Mouse (Mus musculus): Measurements from ENCODE around the gene Vmn1r44.
"Not testable (repeated sequence)": the region's sequence is repeated elsewhere in the genome, so short reads cannot be mapped to it uniquely, and the experiment has no call there.

Vmn1r44 gene

DNA sequence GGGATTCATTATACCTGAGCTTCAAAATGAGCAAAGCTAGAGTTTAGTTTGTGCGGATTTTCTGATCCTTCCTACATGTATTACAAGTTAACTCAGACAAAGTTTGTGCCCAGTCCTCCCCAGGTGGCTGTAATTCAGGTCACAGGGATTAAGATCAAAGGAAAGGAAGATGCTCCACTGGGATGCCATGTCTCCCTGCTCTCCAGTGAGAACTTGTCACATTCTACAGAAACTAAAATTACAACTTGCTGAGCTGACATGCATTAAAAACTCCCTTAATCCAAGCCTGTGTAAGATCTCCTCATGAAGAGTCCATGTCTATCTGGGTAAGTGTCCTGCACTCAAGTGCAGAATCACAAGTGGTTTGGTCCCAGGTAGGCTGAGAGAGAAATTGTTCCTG is at the start of gene Vmn1r44:
TSS of gene Vmn1r44 (plus strand) at position 301 of the 400 bp plus-strand sequence.
- no peak for DNase-seq (ENCODE audit: low read depth, low spot score)

- DNase-seq (ENCODE audit: low read depth, low spot score), result no peak
These were observed 25.9 kb upstream of the Vmn1r44 start for GRCm38 (mm10) chr6:89857552-89857951.

GRCm38 (mm10) chr6:89859839-89860238 is 23.6 kb upstream of the Vmn1r44 start:
- no peak for DNase-seq (ENCODE audit: low read depth, low spot score)

GRCm38 (mm10) chr6:89863792-89864191 is 19.7 kb upstream of the Vmn1r44 start:
- DNase-seq (ENCODE audit: low read depth, low spot score), result no peak

DNA sequence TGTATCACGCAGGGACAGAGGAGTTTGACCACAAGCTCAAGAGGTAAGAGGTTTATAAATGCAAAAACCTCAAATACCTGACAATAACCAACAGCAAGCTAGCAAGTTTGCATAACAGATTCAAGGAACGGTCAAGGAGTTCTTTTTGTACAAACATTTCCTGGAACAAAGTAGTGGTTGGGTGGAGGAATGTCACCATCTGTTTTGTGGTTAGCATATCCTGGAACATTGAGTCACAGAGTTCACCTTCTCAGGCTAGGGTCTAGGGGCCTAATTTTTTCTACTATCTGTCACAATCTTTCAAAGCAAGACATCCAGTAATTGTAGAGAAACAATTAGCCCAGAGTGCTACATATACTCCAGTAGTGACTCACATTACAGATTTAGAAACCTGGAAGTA is 16.2 kb upstream of the Vmn1r44 start:
- no peak for DNase-seq (ENCODE audit: low read depth, low spot score)

GRCm38 (mm10) chr6:89867976-89868375 is 15.5 kb upstream of the Vmn1r44 start:
- DNase-seq (ENCODE audit: low read depth, low spot score), result no peak

- DNase-seq (ENCODE audit: low read depth, low spot score), result not testable (repeated sequence)
These were observed 7.1 kb upstream of the Vmn1r44 start, which contains the start of the genes Vmn1r42 and Vmn1r43 for GRCm38 (mm10) chr6:89876313-89876712. Gene Vmn1r42 (minus strand): TSS chr6:89876413. Gene Vmn1r43 (minus strand): TSS chr6:89876413.

GRCm38 (mm10) chr6:89876963-89877362 is 6.5 kb upstream of the Vmn1r44 start:
- DNase-seq (ENCODE audit: low read depth, low spot score), result no peak

- no peak for DNase-seq (ENCODE audit: low read depth, low spot score)
These were observed 2.6 kb upstream of the Vmn1r44 start for GRCm38 (mm10) chr6:89880867-89881266.

DNA sequence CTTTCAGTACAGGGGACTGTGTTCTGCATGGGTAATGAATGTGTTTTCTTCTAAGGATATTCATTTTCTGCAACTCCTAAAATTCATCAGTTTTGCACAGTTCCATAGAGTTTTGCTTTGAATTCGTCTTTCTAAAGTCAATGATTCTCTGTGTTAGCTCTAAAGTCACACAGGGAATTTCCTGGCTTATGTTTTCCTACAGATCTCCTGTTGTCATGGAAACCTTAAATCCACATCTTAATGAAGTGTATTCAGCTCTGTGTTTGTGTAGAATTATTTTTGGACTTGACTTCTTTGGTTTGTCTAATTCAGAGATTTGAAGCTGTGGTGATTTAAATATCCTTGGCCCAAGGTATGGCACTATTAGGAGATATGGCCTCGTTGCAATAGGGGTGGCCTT is 352 bp downstream of the Vmn1r44 start:
- no peak for DNase-seq (ENCODE audit: low read depth, low spot score)

- DNase-seq (ENCODE audit: low read depth, low spot score), result not testable (repeated sequence)
These were observed 57.0 kb downstream of the Vmn1r44 start, which contains the start of gene Vmn1r45 for GRCm38 (mm10) chr6:89940498-89940897. Gene Vmn1r45 (minus strand): TSS chr6:89940598.

GRCm38 (mm10) chr6:89940926-89941325 is 57.5 kb downstream of the Vmn1r44 start:
- DNase-seq (ENCODE audit: low read depth, low spot score), result no peak
